Mouse (Mus musculus) CH12.LX (cell line): ENCODE measurements at regions not wholly inside any gene's neighbourhood (a gene's known extent, or its start where the extent isn't known, plus 50 kb on each side); places are given as distances from the start of the nearest gene placed in this dataset.

Source experiments
- DNase-seq: peaks from one replicate; pipeline ENCODE4 v3.0.0-alpha.2; 2013; ENCODE audit errors: extremely low read depth
- H3K27ac ChIP-seq: 2 replicates; pipeline ENCODE4 v1.5.1; 2012; ENCODE audit warnings: low read depth, mild to moderate bottlenecking, control low read depth, moderate library complexity; ENCODE audit not compliant: insufficient read depth
- H3K27me3 ChIP-seq: replicated peaks from 2 replicates; pipeline ENCODE3; 2012; ENCODE audit warnings: inconsistent platforms
- H3K36me3 ChIP-seq, 2 experiments: replicated peaks in 1 of 2; 2 replicates each; pipeline versions ENCODE3 to v1.6.1; 2012; ENCODE audit warnings: inconsistent platforms in 1 of 2, low read length in 1 of 2, mild to moderate bottlenecking in 1 of 2, mixed read lengths in 1 of 2, moderate library complexity in 1 of 2; ENCODE audit not compliant: control insufficient read depth in 1 of 2, insufficient read depth in 1 of 2
- H3K4me1 ChIP-seq, 2 experiments: 2 replicates each; pipeline ENCODE4 v1.6.1; 2012; ENCODE audit warnings: inconsistent platforms in 1 of 2, moderate library complexity in 1 of 2; ENCODE audit not compliant: insufficient read depth in 2 of 2, control insufficient read depth in 1 of 2
- H3K4me2 ChIP-seq: 2 replicates; pipeline ENCODE4 v1.6.1; 2012; ENCODE audit warnings: low read depth, mild to moderate bottlenecking, control low read depth; ENCODE audit not compliant: poor library complexity, insufficient read depth, severe bottlenecking
- H3K4me3 ChIP-seq, 3 experiments: fragments of 150-350 bp in 1 of 3; sonication (generic) in 1 of 3; replicated peaks in 1 of 3; 2 replicates each; pipeline versions ENCODE3 to v1.5.1; 2011 to 2012; ENCODE audit warnings: low read depth in 2 of 3, low read length in 2 of 3, mild to moderate bottlenecking in 2 of 3, moderate library complexity in 2 of 3, control low read depth in 1 of 3, improper control_type of control experiment in 1 of 3, inconsistent platforms in 1 of 3, mixed read lengths in 1 of 3; ENCODE audit not compliant: poor library complexity in 1 of 3
- H3K79me2 ChIP-seq: replicated peaks from 2 replicates; pipeline ENCODE4 v1.6.1; 2012; ENCODE audit warnings: mild to moderate bottlenecking, moderate library complexity; ENCODE audit not compliant: control insufficient read depth, poor library complexity, insufficient read depth, severe bottlenecking; ENCODE audit errors: extremely low read depth
- H3K9ac ChIP-seq: 2 replicates; pipeline ENCODE4 v1.6.1; 2012; ENCODE audit warnings: low read depth, mild to moderate bottlenecking, control low read depth, moderate library complexity; ENCODE audit not compliant: insufficient read depth
- H3K9me3 ChIP-seq: replicated peaks from 2 replicates; pipeline ENCODE3; 2012; ENCODE audit warnings: low read length, inconsistent platforms, mixed read lengths
- BHLHE40 ChIP-seq: IDR thresholded peaks from 2 replicates; pipeline ENCODE4 v1.6.1; 2011; ENCODE audit warnings: mild to moderate bottlenecking, low read depth, low read length, improper control_type of control experiment
- CHD1 ChIP-seq: IDR thresholded peaks from 2 replicates; pipeline ENCODE4 v1.6.1; 2012; ENCODE audit warnings: low read depth, low read length, improper control_type of control experiment, inconsistent platforms
- CHD2 ChIP-seq: IDR thresholded peaks from 2 replicates; pipeline ENCODE4 v1.6.1; 2011; ENCODE audit warnings: low read length, improper control_type of control experiment
- CTCF ChIP-seq, 2 experiments: IDR thresholded peaks in 1 of 2; conservative IDR thresholded peaks in 1 of 2; 2 replicates each; pipeline ENCODE4 v1.5.1; 2011 to 2012; ENCODE audit warnings: low read depth in 2 of 2, low read length in 2 of 2, improper control_type of control experiment in 1 of 2, inconsistent platforms in 1 of 2, mild to moderate bottlenecking in 1 of 2, moderate library complexity in 1 of 2
- E2F4 ChIP-seq: IDR thresholded peaks from 2 replicates; pipeline ENCODE4 v1.6.1; 2011; ENCODE audit warnings: low read depth, low read length, improper control_type of control experiment; ENCODE audit not compliant: insufficient replicate concordance
- ELF1 ChIP-seq: IDR thresholded peaks from 2 replicates; pipeline ENCODE4 v1.6.1; 2014; ENCODE audit warnings: low read depth, mild to moderate bottlenecking, inconsistent platforms, low read length, improper control_type of control experiment
- HCFC1 ChIP-seq: IDR thresholded peaks from 2 replicates; pipeline ENCODE4 v1.6.1; 2012; ENCODE audit warnings: low read depth, mild to moderate bottlenecking, inconsistent platforms, low read length, improper control_type of control experiment
- IRF4 ChIP-seq: IDR thresholded peaks from 2 replicates; pipeline ENCODE4 v1.6.1; 2014; ENCODE audit warnings: low read depth, mild to moderate bottlenecking, inconsistent platforms, low read length, improper control_type of control experiment
- MAFK ChIP-seq: IDR thresholded peaks from 2 replicates; pipeline ENCODE4 v1.6.1; 2011; ENCODE audit warnings: low read length, improper control_type of control experiment; ENCODE audit not compliant: insufficient replicate concordance
- RAD21 ChIP-seq: IDR thresholded peaks from 2 replicates; pipeline ENCODE4 v1.6.1; 2011; ENCODE audit warnings: low read depth, mild to moderate bottlenecking, low read length, improper control_type of control experiment, moderate library complexity
- TCF12 ChIP-seq: IDR thresholded peaks from 2 replicates; pipeline ENCODE4 v1.6.1; 2014; ENCODE audit warnings: low read depth, mild to moderate bottlenecking, inconsistent platforms, low read length, improper control_type of control experiment
- UBTF ChIP-seq: IDR thresholded peaks from 2 replicates; pipeline ENCODE4 v1.6.1; 2012; ENCODE audit warnings: low read depth, mild to moderate bottlenecking, inconsistent platforms, low read length, improper control_type of control experiment, moderate library complexity
- USF1 ChIP-seq: IDR thresholded peaks from 2 replicates; pipeline ENCODE4 v1.6.1; 2014; ENCODE audit warnings: low read depth, mild to moderate bottlenecking, inconsistent platforms, low read length, improper control_type of control experiment
- USF2 ChIP-seq: conservative IDR thresholded peaks from 2 replicates; pipeline ENCODE4 v1.6.1; 2011; ENCODE audit warnings: low read depth, low read length, improper control_type of control experiment
- ZKSCAN1 ChIP-seq: IDR thresholded peaks from 2 replicates; pipeline ENCODE4 v1.6.1; 2012; ENCODE audit warnings: low read depth, inconsistent platforms, low read length, improper control_type of control experiment, borderline replicate concordance
- dilution Hi-C: fragments of 300-500 bp; cut with MboI; formaldehyde crosslinking; loops from 2 replicates; pipeline ENCODE4 v1.14.3; 2020; ENCODE audit warnings: low sequenced_read_pairs; ENCODE audit not compliant: extremely low pct_unique_long_range_greater_than_20kb, extremely low pct_ligation_motif_present
- in situ Hi-C: fragments of 300-500 bp; cut with MboI; formaldehyde crosslinking; loops from 3 replicates; pipeline ENCODE4 v1.14.3; 2019; ENCODE audit warnings: low sequenced_read_pairs, low pct_ligation_motif_present, low pct_unique_long_range_greater_than_20kb, mixed read lengths

- H3K36me3 ChIP-seq, result no peaks in the 10 kb centered on the region
- dilution Hi-C loops (no loop called here), in situ Hi-C loops (no loop called here)
- DNase-seq, result no peak
- H3K9ac ChIP-seq, result no peak overlapping the region
- TF ChIP-seq CHD1 (no peak), BHLHE40 (no peak), ZKSCAN1 (no peak), ELF1 (no peak), RAD21 (no peak), CHD2 (no peak), TCF12 (no peak), MAFK (no peak), IRF4 (no peak)
- TF ChIP-seq, all 38 proteins: peak for 0
- Histone ChIP-seq H3K27ac (no peak overlapping the region), H3K27me3 (no peaks in the 10 kb centered on the region), H3K4me3 (no peak overlapping the region), H3K4me1 (no peaks in the 10 kb centered on the region), H3K4me2 (no peak overlapping the region), H3K79me2 (no peaks in the 10 kb centered on the region), H3K9me3 (peaks cover 19% of the 10 kb centered on the region)
Observed at GRCm38 (mm10) chr17:60951464-60951863, 1929.7 kb downstream of the Efna5 start.

- H3K4me1 ChIP-seq, result no peaks in the 10 kb centered on the region
- peaks cover 18% of the 10 kb centered on the region for H3K9me3 ChIP-seq
- H3K4me3 ChIP-seq, result no peak overlapping the region
- H3K4me2 ChIP-seq, result no peak overlapping the region
- in situ Hi-C loops (no loop called here), dilution Hi-C loops (no loop called here)
- H3K36me3 ChIP-seq, result no peaks in the 10 kb centered on the region
- H3K27ac ChIP-seq, result no peak overlapping the region
- no peak overlapping the region for H3K9ac ChIP-seq
- no peak for TF ChIP-seq TCF12
- H3K27me3 ChIP-seq, result no peaks in the 10 kb centered on the region
- H3K79me2 ChIP-seq, result no peaks in the 10 kb centered on the region
- no peak for DNase-seq
Observed at GRCm38 (mm10) chr17:60937754-60938508, 1924.8 kb upstream of the Nudt12 start.

- in situ Hi-C loops, result no loop called here
- no peaks in the 10 kb centered on the region for H3K27me3 ChIP-seq
- TF ChIP-seq ELF1 (no peak), UBTF (no peak), HCFC1 (no peak), CHD2 (no peak), USF2 (no peak), ZKSCAN1 (no peak), E2F4 (no peak), CTCF (conservative IDR thresholded peaks at IDR 0.05 in 1 of 2, IDR thresholded peaks at IDR 0.05 in 1 of 2; ENCODE audit: low read depth in 2 of 2, low read length in 2 of 2) (no peak), USF1 (no peak)
- H3K27ac ChIP-seq, result no peak overlapping the region
- no peaks in the 10 kb centered on the region for H3K4me1 ChIP-seq
- H3K36me3 ChIP-seq, result no peaks in the 10 kb centered on the region
- no peak overlapping the region for H3K4me2 ChIP-seq
- no peak for DNase-seq
- no peak overlapping the region for H3K4me3 ChIP-seq
- no peak overlapping the region for H3K9ac ChIP-seq
- peaks cover 20% of the 10 kb centered on the region for H3K9me3 ChIP-seq
- H3K79me2 ChIP-seq, result no peaks in the 10 kb centered on the region
- dilution Hi-C loops, result no loop called here
Observed at GRCm38 (mm10) chr17:60934223-60934622, 1921.1 kb upstream of the Nudt12 start.
